Mouse (Mus musculus) hindbrain, postnatal 0 days (tissue): ENCODE results near the gene AW549877. TPM values are rescaled to one million over a fixed set of nuclear protein-coding genes. Genes with fewer than 3 reads are reported as not detected.

Experiments
- ATAC-seq: fragments of 200-750 bp; cut with Nextera tagmentation; 2 replicates; pipeline ENCODE4 v1.8.0; 2017; ENCODE audit warnings: mild to moderate bottlenecking, moderate TSS enrichment, moderate library complexity
- DNase-seq: peaks from one replicate; pipeline ENCODE4 v3.0.0-alpha.2; 2015; ENCODE audit warnings: low spot score
- H3K27ac ChIP-seq: fragments of 300-500 bp; sonication (generic); 2 replicates; pipeline ENCODE4 v1.5.1; 2014; ENCODE audit warnings: mild to moderate bottlenecking
- H3K27me3 ChIP-seq: fragments of 300-500 bp; sonication (generic); 2 replicates; pipeline ENCODE4 v1.6.1; 2014; ENCODE audit warnings: low read length, mixed read lengths; ENCODE audit not compliant: insufficient read depth
- H3K36me3 ChIP-seq: fragments of 300-500 bp; sonication (generic); 2 replicates; pipeline ENCODE4 v1.6.1; 2014; ENCODE audit warnings: low read length, mixed read lengths; ENCODE audit not compliant: insufficient read depth
- H3K4me1 ChIP-seq: fragments of 300-500 bp; sonication (generic); 2 replicates; pipeline ENCODE4 v1.6.1; 2014; ENCODE audit warnings: antibody characterized with exemption, low read length, mixed read lengths; ENCODE audit not compliant: insufficient read depth
- H3K4me2 ChIP-seq: fragments of 300-500 bp; sonication (generic); 2 replicates; pipeline ENCODE4 v1.6.1; 2014; ENCODE audit warnings: low read depth, mild to moderate bottlenecking, low read length, moderate library complexity, mixed read lengths
- H3K4me3 ChIP-seq: fragments of 300-500 bp; sonication (generic); 2 replicates; pipeline ENCODE4 v1.5.1; 2014; ENCODE audit warnings: low read length
- H3K9ac ChIP-seq: fragments of 300-500 bp; sonication (generic); replicated peaks from 2 replicates; pipeline ENCODE4 v1.6.1; 2014; ENCODE audit warnings: mild to moderate bottlenecking, low read length, moderate library complexity, mixed read lengths
- H3K9me3 ChIP-seq: fragments of 300-500 bp; sonication (generic); 2 replicates; pipeline ENCODE4 v1.6.1; 2016; ENCODE audit warnings: low read length, mixed read lengths
- CTCF ChIP-seq: IDR thresholded peaks from 2 replicates; pipeline ENCODE4 v1.5.1; 2016; ENCODE audit warnings: antibody characterized with exemption, control low read depth, low read depth
- WGBS: fragments of 180-500 bp; shearing (Covaris S2); extraction: QIAGEN DNeasy Blood & Tissue Kit; methylation state at CpG from one replicate; pipeline ENCODE4 v1.1.7; 2014; 5-methylcytosine and 5-hydroxymethylcytosine counted together
- polyA plus RNA-seq: library from polyadenylated mRNA; unstranded; fragments of >200 nt; fragmentation: Nextera tagmentation; extraction: Ambion mirVana; gene quantifications from 2 replicates; pipeline ENCODE4 v1.2.1, GENCODE M21; 2015
- total RNA-seq: library from RNA; depleted of rRNA; stranded (reverse); fragments of >200 nt; gene quantifications from 2 replicates; pipeline ENCODE4 v1.2.3, GENCODE M21; 2014

Gene AW549877
- total and polyA plus RNA-seq, 2 experiments from 2014 or later = 23.6 to 30.2 TPM

DNA sequence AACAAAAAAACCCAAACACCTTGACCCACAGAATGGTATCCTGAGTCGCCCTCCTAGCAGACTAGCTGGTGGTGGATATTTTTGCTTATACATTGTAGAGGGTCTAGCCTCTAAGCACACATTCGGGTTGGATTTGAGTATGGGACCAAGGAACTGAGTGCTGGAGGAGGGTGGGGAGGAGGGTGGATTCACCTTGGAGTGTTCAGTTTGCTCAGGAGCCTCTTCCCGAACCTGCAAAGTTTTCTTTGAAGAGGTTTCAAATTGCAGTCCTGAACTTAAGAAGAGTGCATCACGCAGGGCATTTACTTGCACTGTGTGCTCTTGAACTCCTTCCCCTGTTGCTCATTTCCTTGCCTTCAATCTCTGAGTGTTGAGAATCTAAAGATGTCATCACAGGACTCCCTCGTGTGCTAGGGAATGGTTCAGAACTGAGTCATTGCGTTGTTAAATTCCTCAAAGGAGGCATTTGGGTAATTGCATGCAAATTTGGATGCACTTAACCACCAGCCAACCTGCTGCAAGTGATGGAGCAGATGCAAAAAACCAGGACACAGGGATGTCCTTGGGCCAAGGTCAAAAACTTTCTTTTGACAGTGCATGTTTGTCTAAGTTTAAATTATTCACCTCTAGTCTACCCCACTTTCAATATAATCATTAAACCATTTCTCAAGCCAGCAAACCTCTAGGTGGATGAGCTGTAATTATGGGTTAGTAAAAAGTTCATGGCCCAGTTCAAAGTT lies 32.3 kb upstream of the AW549877 start:
- Histone ChIP-seq H3K4me1 (peaks cover 11% of the 10 kb centered on the region), H3K36me3 (no peaks in the 10 kb centered on the region), H3K27ac (peak overlapping the region; percentile 97), H3K4me3 (peak overlapping the region; percentile 92), H3K4me2 (peak overlapping the region; percentile 65), H3K27me3 (no peaks in the 10 kb centered on the region), H3K9me3 (no peaks in the 10 kb centered on the region), H3K9ac (peak overlapping the region; percentile 93)
- ATAC-seq (no peak), DNase-seq (peak; percentile 8)
- WGBS = 7% methylated on average over 6 of the region's 6 CpGs
- TF ChIP-seq CTCF = no peak

DNA sequence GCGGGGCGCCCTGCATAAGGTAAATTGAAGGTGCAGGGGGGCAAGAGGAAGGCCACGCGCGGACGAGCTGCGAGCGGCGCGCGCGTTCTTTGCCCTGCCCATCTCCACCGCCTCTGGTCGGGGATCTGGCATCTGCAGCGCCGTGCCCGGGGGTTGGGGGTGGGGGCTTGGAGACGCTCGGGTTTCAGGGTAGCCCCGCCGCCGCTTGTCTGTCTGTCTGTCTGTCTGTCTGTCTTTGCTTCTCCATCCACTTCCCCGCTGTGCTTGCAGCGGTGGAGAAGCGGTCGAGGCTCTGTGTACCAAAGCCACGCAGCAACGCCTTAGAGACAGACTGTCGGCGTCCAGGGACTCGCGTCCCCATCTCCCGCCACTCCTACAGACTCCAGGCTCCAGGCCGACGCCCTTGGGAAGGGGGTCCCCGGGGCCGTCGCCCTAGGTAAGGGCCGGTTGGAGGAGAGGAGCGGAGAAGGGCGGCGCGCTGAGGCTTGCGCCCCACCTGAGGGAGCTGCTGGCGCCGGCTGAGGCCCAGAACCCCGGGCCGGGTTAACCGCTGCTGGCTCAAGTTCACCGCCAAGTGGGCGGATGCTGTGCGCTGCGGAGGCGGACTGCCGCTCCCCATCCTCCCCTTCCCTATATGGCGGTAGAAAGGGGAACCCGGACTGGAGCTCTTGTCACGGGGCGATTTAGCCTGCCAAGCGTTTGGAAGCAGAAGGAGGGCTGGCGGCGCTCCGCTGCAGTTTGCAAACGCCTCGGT lies 31.5 kb upstream of the AW549877 start:
- peak; percentile 84 for ATAC-seq
- Histone ChIP-seq H3K36me3 (no peaks in the 10 kb centered on the region), H3K9ac (peak overlapping the region; percentile 93), H3K27ac (peak overlapping the region; percentile 97), H3K4me2 (peak overlapping the region; percentile 65), H3K9me3 (no peaks in the 10 kb centered on the region), H3K4me3 (peak overlapping the region; percentile 92), H3K4me1 (peaks cover 11% of the 10 kb centered on the region), H3K27me3 (no peaks in the 10 kb centered on the region)
- peak; percentile 18; the same call in 1 of the 2 replicates for TF ChIP-seq CTCF
- WGBS = under 1% methylated on average over 63 of the region's 65 CpGs
- DNase-seq = peak; percentile 86

- WGBS = under 1% methylated on average over 42 of the region's 45 CpGs
- peak within 1 kb of the TSS; percentile 97 for H3K27ac ChIP-seq
- peaks cover 11% of the 10 kb centered on the region for H3K4me1 ChIP-seq
- no peaks in the 10 kb centered on the region for H3K9me3 ChIP-seq
- TF ChIP-seq CTCF = peak; percentile 68
- H3K9ac ChIP-seq = peak within 1 kb of the TSS; percentile 93
- peak; percentile 96 for ATAC-seq
- no peaks in the 10 kb centered on the region for H3K36me3 ChIP-seq
- DNase-seq = peak; percentile 95
- H3K4me3 ChIP-seq = peak within 1 kb of the TSS; percentile 92
- peak within 1 kb of the TSS; percentile 65 for H3K4me2 ChIP-seq
- no peaks in the 10 kb centered on the region for H3K27me3 ChIP-seq
Measured at GRCm38 (mm10) chr15:4026231-4026773, 30.8 kb upstream of the AW549877 start, which contains the start of gene Oxct1. Gene Oxct1, plus strand, starts transcription at chr15:4026383.

DNA sequence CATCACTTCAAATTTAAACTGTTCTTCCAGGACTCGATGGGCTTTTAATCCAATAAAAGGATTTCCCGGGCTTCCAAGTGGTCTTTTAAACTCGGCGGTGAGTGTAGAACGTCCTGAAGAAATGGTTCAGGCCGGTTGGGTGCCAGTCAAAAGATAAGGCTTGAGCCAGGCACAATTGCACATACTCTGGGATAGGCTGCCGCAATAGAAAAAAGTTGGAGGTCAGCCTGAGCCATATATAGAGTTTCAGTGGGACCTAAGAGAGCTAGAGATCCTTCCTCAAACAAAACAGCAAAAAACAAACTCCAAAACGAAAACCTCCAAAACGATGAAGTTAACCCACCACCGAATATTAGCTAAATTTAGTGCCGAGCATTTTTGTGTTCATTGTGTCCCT lies 30.0 kb upstream of the AW549877 start:
- no peak for ATAC-seq
- no peak for TF ChIP-seq CTCF
- 60% methylated on average over 11 of the region's 11 CpGs for WGBS
- Histone ChIP-seq H3K4me1 (peaks cover 11% of the 10 kb centered on the region), H3K9me3 (no peaks in the 10 kb centered on the region), H3K27me3 (no peaks in the 10 kb centered on the region), H3K4me3 (peak overlapping the region; percentile 92; the same call in 1 of the 2 replicates), H3K36me3 (no peaks in the 10 kb centered on the region), H3K27ac (peak overlapping the region; percentile 97; the same call in 1 of the 2 replicates), H3K4me2 (peak overlapping the region; percentile 65), H3K9ac (no peak overlapping the region)
- no peak for DNase-seq

DNA sequence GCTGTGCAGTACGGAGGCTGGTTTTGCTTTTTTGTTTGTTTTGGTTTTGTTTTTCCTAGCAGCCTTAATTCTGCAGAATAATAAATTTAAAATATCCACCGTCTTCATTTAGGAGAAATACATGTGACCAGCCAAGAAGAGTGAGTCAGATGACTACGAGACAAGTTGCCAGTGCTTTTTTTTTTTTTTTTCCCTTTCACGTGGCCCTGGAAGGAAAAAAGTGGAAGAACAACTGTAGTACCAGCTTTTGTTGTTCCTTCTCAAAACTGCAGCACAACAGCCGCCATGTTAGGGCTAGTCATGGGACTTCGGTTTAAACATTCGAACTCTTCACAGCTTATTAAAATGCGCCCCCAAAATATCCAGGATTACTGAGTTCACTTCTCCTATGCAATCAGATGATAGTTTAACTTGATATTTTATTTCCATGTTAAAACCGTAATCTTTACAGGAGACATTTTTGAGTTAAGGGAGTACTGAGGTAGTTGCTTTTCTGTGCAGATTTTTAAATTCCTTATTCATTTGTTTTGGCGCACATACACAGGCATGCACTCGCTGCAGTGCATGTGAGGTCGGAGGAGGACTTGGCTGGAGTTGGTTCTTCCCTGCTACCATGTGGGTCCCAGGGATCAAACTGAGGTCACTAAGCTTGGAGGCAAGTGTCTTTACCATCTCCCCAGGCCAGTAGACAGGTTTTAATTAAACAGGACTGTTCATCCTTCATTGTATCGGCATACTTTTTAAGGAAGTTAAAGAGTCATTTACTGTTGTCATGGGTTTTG lies 29.4 kb upstream of the AW549877 start:
- H3K9ac ChIP-seq = no peak overlapping the region
- H3K4me2 ChIP-seq = no peak overlapping the region
- H3K27ac ChIP-seq = no peak overlapping the region
- DNase-seq (no peak), ATAC-seq (no peak)
- H3K4me1 ChIP-seq = peaks cover 11% of the 10 kb centered on the region
- H3K4me3 ChIP-seq = no peak overlapping the region
- H3K36me3 ChIP-seq = no peaks in the 10 kb centered on the region
- H3K9me3 ChIP-seq = no peaks in the 10 kb centered on the region
- WGBS = 85% methylated on average over 13 of the region's 13 CpGs
- no peaks in the 10 kb centered on the region for H3K27me3 ChIP-seq
- no peak for TF ChIP-seq CTCF

DNA sequence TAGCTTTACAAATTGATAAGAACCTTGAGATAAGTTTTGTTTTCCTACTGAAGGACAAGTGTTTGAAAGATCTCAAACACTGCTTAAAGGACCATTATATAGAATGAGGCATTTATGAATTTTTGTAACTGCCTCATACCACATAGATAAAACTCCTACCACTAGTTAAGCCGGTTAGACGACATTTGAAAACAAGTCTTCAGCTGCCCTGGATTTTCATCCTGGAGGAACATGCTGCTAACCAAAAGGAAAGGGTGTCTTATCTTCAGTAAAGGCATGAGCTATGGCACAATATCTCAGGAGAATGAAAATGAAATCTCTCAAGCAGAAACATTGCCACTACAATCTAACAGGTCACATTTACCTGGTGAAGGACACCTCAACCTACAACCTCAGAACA lies 28.2 kb upstream of the AW549877 start:
- DNase-seq (no peak), ATAC-seq (no peak)
- H3K36me3 ChIP-seq = no peaks in the 10 kb centered on the region
- H3K27me3 ChIP-seq = no peaks in the 10 kb centered on the region
- H3K9me3 ChIP-seq = no peaks in the 10 kb centered on the region
- no peak overlapping the region for H3K9ac ChIP-seq
- 95% methylated on average over 2 of the region's 2 CpGs for WGBS
- H3K4me1 ChIP-seq = peaks cover 11% of the 10 kb centered on the region
- TF ChIP-seq CTCF = no peak
- no peak overlapping the region for H3K27ac ChIP-seq
- no peak overlapping the region for H3K4me3 ChIP-seq
- H3K4me2 ChIP-seq = no peak overlapping the region
